Mouse (Mus musculus) neural tube, embryonic 13.5 days (tissue): ENCODE results near the gene Stx1b. TPM values are rescaled to one million over a fixed set of nuclear protein-coding genes. Genes with fewer than 3 reads are reported as not detected.

Experiments
- ATAC-seq: fragments of 200-750 bp; cut with Nextera tagmentation; 2 replicates; pipeline ENCODE4 v1.8.0; 2017; ENCODE audit warnings: low read depth, mild to moderate bottlenecking, moderate TSS enrichment, moderate library complexity
- H3K27ac ChIP-seq: fragments of 300-500 bp; sonication (generic); replicated peaks from 2 replicates; pipeline ENCODE4 v1.5.1; 2015; ENCODE audit warnings: moderate library complexity, mild to moderate bottlenecking, inconsistent platforms
- H3K27me3 ChIP-seq: fragments of 300-500 bp; sonication (generic); 2 replicates; pipeline ENCODE4 v1.6.1; 2015; ENCODE audit warnings: mild to moderate bottlenecking, inconsistent platforms
- H3K36me3 ChIP-seq: fragments of 300-500 bp; sonication (generic); 2 replicates; pipeline ENCODE4 v1.6.1; 2015; ENCODE audit warnings: mild to moderate bottlenecking, inconsistent platforms
- H3K4me1 ChIP-seq: fragments of 300-500 bp; sonication (generic); replicated peaks from 2 replicates; pipeline ENCODE4 v1.6.1; 2015; ENCODE audit warnings: inconsistent platforms
- H3K4me2 ChIP-seq: fragments of 300-500 bp; sonication (generic); 2 replicates; pipeline ENCODE4 v1.6.1; 2015; ENCODE audit warnings: inconsistent platforms, mild to moderate bottlenecking, moderate library complexity
- H3K4me3 ChIP-seq: fragments of 300-500 bp; sonication (generic); 2 replicates; pipeline ENCODE4 v1.5.1; 2015; ENCODE audit warnings: mild to moderate bottlenecking, inconsistent platforms
- H3K9ac ChIP-seq: fragments of 300-500 bp; sonication (generic); 2 replicates; pipeline ENCODE4 v1.6.1; 2015; ENCODE audit warnings: moderate library complexity, mild to moderate bottlenecking, inconsistent platforms
- H3K9me3 ChIP-seq: fragments of 300-500 bp; sonication (generic); 2 replicates; pipeline ENCODE4 v1.6.1; 2016; ENCODE audit warnings: inconsistent platforms
- WGBS: fragments of 180-500 bp; shearing (Covaris S2); methylation state at CpG from one replicate; pipeline ENCODE4 v1.1.7; 2015; 5-methylcytosine and 5-hydroxymethylcytosine counted together
- polyA plus RNA-seq: library from polyadenylated mRNA; unstranded; fragments of >200 nt; fragmentation: Nextera tagmentation; extraction: Ambion mirVana; gene quantifications from 2 replicates; pipeline ENCODE4 v1.2.1, GENCODE M21; 2015

Stx1b gene
- polyA plus RNA-seq, 1 experiment from 2014 or later: 38.4 TPM

- H3K4me2 ChIP-seq: no peak overlapping the region
- H3K9me3 ChIP-seq: no peaks in the 10 kb centered on the region
- peak overlapping the region; percentile 26; the same call in 1 of the 2 replicates for H3K9ac ChIP-seq
- no peak overlapping the region for H3K4me3 ChIP-seq
- no peaks in the 10 kb centered on the region for H3K27me3 ChIP-seq
- no peak overlapping the region for H3K27ac ChIP-seq
- ATAC-seq: no peak
- no peaks in the 10 kb centered on the region for H3K4me1 ChIP-seq
- 93% methylated on average over 15 of the region's 15 CpGs for WGBS
- peaks cover 59% of the 10 kb centered on the region for H3K36me3 ChIP-seq
These were observed 9.2 kb downstream of the Stx1b start for GRCm38 (mm10) chr7:127815116-127815665.

GRCm38 (mm10) chr7:127814241-127814921 lies 10.0 kb downstream of the Stx1b start:
- H3K4me2 ChIP-seq: no peak overlapping the region
- WGBS: 85% methylated on average over 19 of the region's 19 CpGs

GRCm38 (mm10) chr7:127813821-127814220 lies 10.5 kb downstream of the Stx1b start:
- ATAC-seq: no peak
- Histone ChIP-seq H3K36me3 (peaks cover 72% of the 10 kb centered on the region), H3K4me2 (no peak overlapping the region), H3K9me3 (no peaks in the 10 kb centered on the region), H3K4me3 (no peak overlapping the region), H3K9ac (no peak overlapping the region), H3K27ac (no peak overlapping the region), H3K27me3 (no peaks in the 10 kb centered on the region), H3K4me1 (no peaks in the 10 kb centered on the region)
- 83% methylated on average over 4 of the region's 4 CpGs for WGBS

More at GRCm38 (mm10) chr7:127814241-127814921, 10.0 kb downstream of the Stx1b start:
- peaks cover 68% of the 10 kb centered on the region for H3K36me3 ChIP-seq
- no peak overlapping the region for H3K9ac ChIP-seq
- no peaks in the 10 kb centered on the region for H3K27me3 ChIP-seq
- H3K27ac ChIP-seq: no peak overlapping the region
- no peaks in the 10 kb centered on the region for H3K9me3 ChIP-seq
- no peak for ATAC-seq
- H3K4me1 ChIP-seq: no peaks in the 10 kb centered on the region
- H3K4me3 ChIP-seq: no peak overlapping the region

- Histone ChIP-seq H3K4me3 (no peak overlapping the region), H3K4me1 (no peaks in the 10 kb centered on the region), H3K4me2 (no peak overlapping the region), H3K9me3 (no peaks in the 10 kb centered on the region), H3K27ac (no peak overlapping the region), H3K27me3 (no peaks in the 10 kb centered on the region), H3K9ac (no peak overlapping the region), H3K36me3 (peaks cover 79% of the 10 kb centered on the region)
- 91% methylated on average over 3 of the region's 3 CpGs for WGBS
- no peak for ATAC-seq
These were observed 12.1 kb downstream of the Stx1b start for GRCm38 (mm10) chr7:127812292-127812691.

GRCm38 (mm10) chr7:127811240-127811639 lies 13.1 kb downstream of the Stx1b start:
- H3K9me3 ChIP-seq: no peaks in the 10 kb centered on the region
- no peaks in the 10 kb centered on the region for H3K27me3 ChIP-seq
- H3K27ac ChIP-seq: no peak overlapping the region
- ATAC-seq: no peak
- H3K4me2 ChIP-seq: no peak overlapping the region
- WGBS: 90% methylated on average over 4 of the region's 4 CpGs
- peaks cover 79% of the 10 kb centered on the region for H3K36me3 ChIP-seq
- no peak overlapping the region for H3K9ac ChIP-seq
- H3K4me1 ChIP-seq: no peaks in the 10 kb centered on the region
- no peak overlapping the region for H3K4me3 ChIP-seq

- H3K36me3 ChIP-seq: peaks cover 81% of the 10 kb centered on the region
- H3K4me1 ChIP-seq: no peaks in the 10 kb centered on the region
- H3K9ac ChIP-seq: no peak overlapping the region
- 88% methylated on average over 10 of the region's 10 CpGs for WGBS
- H3K4me3 ChIP-seq: no peak overlapping the region
- H3K27ac ChIP-seq: no peak overlapping the region
- no peak overlapping the region for H3K4me2 ChIP-seq
- no peaks in the 10 kb centered on the region for H3K9me3 ChIP-seq
- H3K27me3 ChIP-seq: no peaks in the 10 kb centered on the region
- ATAC-seq: no peak
These were observed 13.7 kb downstream of the Stx1b start for GRCm38 (mm10) chr7:127810650-127811049.

GRCm38 (mm10) chr7:127809846-127810245 lies 14.5 kb downstream of the Stx1b start:
- 87% methylated on average over 1 of the region's 1 CpGs for WGBS
- ATAC-seq: no peak
- Histone ChIP-seq H3K27ac (no peak overlapping the region), H3K4me3 (no peak overlapping the region), H3K36me3 (peaks cover 82% of the 10 kb centered on the region), H3K27me3 (no peaks in the 10 kb centered on the region), H3K4me2 (no peak overlapping the region), H3K4me1 (no peaks in the 10 kb centered on the region), H3K9ac (no peak overlapping the region), H3K9me3 (no peaks in the 10 kb centered on the region)

GRCm38 (mm10) chr7:127808821-127809220 lies 15.5 kb downstream of the Stx1b start:
- no peak for ATAC-seq
- Histone ChIP-seq H3K27me3 (no peaks in the 10 kb centered on the region), H3K27ac (no peak overlapping the region), H3K9me3 (no peaks in the 10 kb centered on the region), H3K4me3 (no peak overlapping the region), H3K36me3 (peaks cover 76% of the 10 kb centered on the region), H3K9ac (no peak overlapping the region), H3K4me1 (no peaks in the 10 kb centered on the region), H3K4me2 (no peak overlapping the region)
- 67% methylated on average over 5 of the region's 5 CpGs for WGBS

GRCm38 (mm10) chr7:127802313-127802712 lies 22.0 kb downstream of the Stx1b start:
- peaks cover 63% of the 10 kb centered on the region for H3K36me3 ChIP-seq
- no peak overlapping the region for H3K4me3 ChIP-seq
- H3K27me3 ChIP-seq: no peaks in the 10 kb centered on the region
- H3K9ac ChIP-seq: no peak overlapping the region
- 93% methylated on average over 17 of the region's 17 CpGs for WGBS
- peaks cover 9% of the 10 kb centered on the region for H3K4me1 ChIP-seq
- no peak overlapping the region for H3K27ac ChIP-seq
- H3K4me2 ChIP-seq: no peak overlapping the region
- H3K9me3 ChIP-seq: no peaks in the 10 kb centered on the region
- no peak for ATAC-seq

- Histone ChIP-seq H3K4me3 (peak overlapping the region; percentile 10; the same call in 1 of the 2 replicates), H3K27me3 (no peaks in the 10 kb centered on the region), H3K9me3 (no peaks in the 10 kb centered on the region), H3K4me2 (peak overlapping the region; percentile 41), H3K27ac (peak overlapping the region; percentile 38), H3K36me3 (peaks cover 75% of the 10 kb centered on the region), H3K4me1 (peaks cover 9% of the 10 kb centered on the region), H3K9ac (peak overlapping the region; percentile 58; the same call in 1 of the 2 replicates)
- 0 out of 2 replicates have a peak, but pooled peaks have one; percentile 8 for ATAC-seq
- WGBS: 94% methylated on average over 8 of the region's 8 CpGs
These were observed 23.2 kb downstream of the Stx1b start for GRCm38 (mm10) chr7:127801010-127801621.

- Histone ChIP-seq H3K27ac (peak within 1 kb of the TSS; percentile 38), H3K4me1 (peaks cover 9% of the 10 kb centered on the region), H3K4me3 (peak within 1 kb of the TSS; percentile 10; the same call in 1 of the 2 replicates), H3K9me3 (no peaks in the 10 kb centered on the region), H3K27me3 (no peaks in the 10 kb centered on the region), H3K36me3 (peaks cover 77% of the 10 kb centered on the region), H3K9ac (peak within 1 kb of the TSS; percentile 58; the same call in 1 of the 2 replicates), H3K4me2 (peak within 1 kb of the TSS; percentile 41)
- ATAC-seq: peak; percentile 74
- 32% methylated on average over 6 of the region's 6 CpGs for WGBS
These were observed 23.8 kb downstream of the Stx1b start, which contains the start of gene Hsd3b7 for GRCm38 (mm10) chr7:127800435-127801009. Gene Hsd3b7 (plus strand): TSS chr7:127800604.

GRCm38 (mm10) chr7:127799738-127800137 lies 24.6 kb downstream of the Stx1b start:
- Histone ChIP-seq H3K36me3 (peaks cover 78% of the 10 kb centered on the region), H3K9me3 (no peaks in the 10 kb centered on the region), H3K27me3 (no peaks in the 10 kb centered on the region), H3K27ac (no peak overlapping the region), H3K9ac (no peak overlapping the region), H3K4me3 (no peak overlapping the region), H3K4me1 (peaks cover 9% of the 10 kb centered on the region), H3K4me2 (no peak overlapping the region)
- WGBS: 100% methylated on average over 1 of the region's 1 CpGs
- no peak for ATAC-seq
